Mouse (Mus musculus) heart, adult 2 months (tissue): ENCODE data around the gene Slc35e4. TPM values are rescaled to one million over a fixed set of nuclear protein-coding genes. Genes with fewer than 3 reads are reported as not detected.

Experiments used
- DNase-seq, 2 experiments: peaks; one replicate each; pipeline ENCODE4 v3.0.0; 2021
- H3K27ac ChIP-seq: fragments of 200-600 bp; 2 replicates; pipeline ENCODE4 v1.8.1; 2022
- H3K27me3 ChIP-seq: fragments of 200-500 bp; 2 replicates; pipeline ENCODE4 v1.6.1; 2012; ENCODE audit warnings: mild to moderate bottlenecking, low read length, inconsistent platforms, mixed read lengths; ENCODE audit not compliant: control insufficient read depth, insufficient read depth
- H3K36me3 ChIP-seq: fragments of 200-500 bp; 2 replicates; pipeline ENCODE4 v1.6.1; 2012; ENCODE audit warnings: low read length, inconsistent platforms; ENCODE audit not compliant: control insufficient read depth, insufficient read depth
- H3K4me1 ChIP-seq: fragments of 200-500 bp; 2 replicates; pipeline ENCODE4 v1.6.1; 2011; ENCODE audit warnings: low read length; ENCODE audit not compliant: control insufficient read depth, insufficient read depth
- H3K4me3 ChIP-seq: fragments of 200-600 bp; 2 replicates; pipeline ENCODE4 v1.8.1; 2022
- H3K79me2 ChIP-seq: fragments of 200-500 bp; replicated peaks from 2 replicates; pipeline ENCODE4 v1.6.1; 2012; ENCODE audit warnings: mild to moderate bottlenecking, inconsistent platforms, low read length, moderate library complexity, mixed read lengths; ENCODE audit not compliant: control insufficient read depth, insufficient read depth
- H3K9ac ChIP-seq: fragments of 200-500 bp; 2 replicates; pipeline ENCODE4 v1.6.1; 2012; ENCODE audit warnings: low read depth, mild to moderate bottlenecking, control low read depth, inconsistent platforms, low read length, mixed read lengths
- CTCF ChIP-seq: fragments of 200-600 bp; IDR thresholded peaks from 2 replicates; pipeline ENCODE4 v1.8.1; 2022; ENCODE audit warnings: antibody characterized with exemption, mild to moderate bottlenecking, moderate library complexity
- EP300 ChIP-seq: fragments of 200-500 bp; IDR thresholded peaks from 2 replicates; pipeline ENCODE4 v1.6.1; 2011; ENCODE audit warnings: low read depth, low read length, control low read depth; ENCODE audit not compliant: insufficient read depth
- POLR2A ChIP-seq: fragments of 200-500 bp; IDR thresholded peaks from 2 replicates; pipeline ENCODE4 v1.6.1; 2011; ENCODE audit warnings: mild to moderate bottlenecking, low read depth, low read length, control low read depth; ENCODE audit not compliant: insufficient read depth
- WGBS: fragments of 180-500 bp; shearing (Covaris S2); methylation state at CpG from one replicate; pipeline ENCODE4 v1.1.7; 2018; 5-methylcytosine and 5-hydroxymethylcytosine counted together
- intact Hi-C: fragments of 180-260 bp; cut with DNase I; formaldehyde crosslinking; loops from one replicate; pipeline ENCODE4 v1.15.1; 2025
- polyA plus RNA-seq: library from polyadenylated mRNA; depleted of rRNA; stranded (reverse); fragments of >200 nt; gene quantifications from 2 replicates; pipeline ENCODE4 v1.2.3, GENCODE M21; 2012
- total RNA-seq, 2 experiments: library from RNA; stranded (reverse); gene quantifications; 2 replicates each; pipeline ENCODE4 v1.2.3; 2021

Gene Slc35e4
- total and polyA plus RNA-seq, 3 experiments = 3.9 to 6.9 (median 6.3) TPM

GRCm38 (mm10) chr11:3931511-3932211 is 17.2 kb upstream of the Slc35e4 start, which contains the start of gene Tcn2:
Tcn2 (minus strand) TSS chr11:3932159.
- WGBS = under 1% methylated on average over 26 of the region's 26 CpGs

DNA sequence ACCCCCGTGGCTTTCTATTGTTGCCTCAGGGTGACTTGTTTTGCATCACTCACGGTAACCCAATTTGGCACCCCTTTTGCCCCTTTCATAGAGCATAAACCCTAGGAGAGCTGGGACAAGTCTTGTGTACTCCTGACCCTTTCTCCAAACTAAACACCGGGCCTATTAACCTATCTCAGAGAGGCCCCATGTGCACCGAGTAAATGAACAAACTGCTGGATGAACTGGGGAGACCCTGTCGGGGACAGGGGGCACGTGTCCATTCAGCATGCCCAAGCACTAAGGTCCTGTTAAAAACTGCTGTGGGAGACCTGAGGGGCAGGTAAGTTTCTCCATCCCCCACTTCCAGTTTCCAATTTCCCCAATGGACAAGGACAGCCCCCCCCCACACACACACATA is 16.5 kb upstream of the Slc35e4 start:
- Histone ChIP-seq H3K36me3 (no peaks in the 10 kb centered on the region; the same call in 1 of the 2 replicates), H3K27me3 (no peaks in the 10 kb centered on the region), H3K9ac (peak overlapping the region; percentile 53; the same call in 1 of the 2 replicates), H3K79me2 (no peaks in the 10 kb centered on the region), H3K4me3 (no peak overlapping the region), H3K27ac (peak overlapping the region; percentile 20), H3K4me1 (peaks cover 4% of the 10 kb centered on the region)
- TF ChIP-seq EP300 (no peak), CTCF (no peak), POLR2A (no peak)
- intact Hi-C loops = no loop called here
- 56% methylated on average over 6 of the region's 6 CpGs for WGBS
- no peak for DNase-seq

More at GRCm38 (mm10) chr11:3931511-3932211, 17.2 kb upstream of the Slc35e4 start, which contains the start of gene Tcn2:
- peak within 1 kb of the TSS; percentile 60 for H3K4me3 ChIP-seq
- intact Hi-C loops = loop anchor here (1.0 kb wide), 1 partner anchor 32 kb away; the partner anchor contains the start of gene Pes1
- TF ChIP-seq POLR2A = peak; percentile 65
- TF ChIP-seq CTCF = no peak
- peak; percentile 65; the same call in 1 of the 2 replicates for TF ChIP-seq EP300
- peaks cover 4% of the 10 kb centered on the region for H3K4me1 ChIP-seq
- DNase-seq = peak; percentile 92
- no peaks in the 10 kb centered on the region; the same call in 1 of the 2 replicates for H3K36me3 ChIP-seq
- H3K27me3 ChIP-seq = no peaks in the 10 kb centered on the region
- peak within 1 kb of the TSS; percentile 75 for H3K27ac ChIP-seq
- H3K9ac ChIP-seq = peak within 1 kb of the TSS; percentile 53
- H3K79me2 ChIP-seq = no peaks in the 10 kb centered on the region

DNA sequence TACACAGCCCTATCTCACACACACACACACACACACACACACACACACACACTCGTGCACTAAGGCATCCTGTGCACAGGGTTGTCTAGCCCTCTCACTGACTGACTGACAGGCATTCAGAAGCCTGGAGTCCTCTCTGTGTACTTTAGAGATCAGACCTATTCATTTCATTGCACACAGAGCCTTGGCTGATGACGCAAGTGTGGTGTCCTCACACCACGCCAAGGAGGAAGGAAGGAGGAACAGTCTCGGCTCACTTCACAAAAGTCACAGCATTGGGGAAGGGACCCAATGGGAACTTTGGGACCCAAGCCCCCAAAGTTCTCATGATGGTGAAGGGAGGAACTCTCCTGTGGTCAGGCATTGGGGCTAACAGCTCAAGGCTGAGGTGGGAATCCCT is 15.6 kb upstream of the Slc35e4 start:
- Histone ChIP-seq H3K9ac (no peak overlapping the region), H3K27ac (no peak overlapping the region), H3K79me2 (no peaks in the 10 kb centered on the region), H3K4me1 (peaks cover 4% of the 10 kb centered on the region), H3K27me3 (no peaks in the 10 kb centered on the region), H3K4me3 (no peak overlapping the region), H3K36me3 (no peaks in the 10 kb centered on the region; the same call in 1 of the 2 replicates)
- DNase-seq = no peak
- TF ChIP-seq CTCF (no peak), POLR2A (no peak), EP300 (no peak)
- intact Hi-C loops = no loop called here
- 42% methylated on average over 4 of the region's 4 CpGs for WGBS

- no peak for DNase-seq
- H3K4me1 ChIP-seq = peaks cover 2% of the 10 kb centered on the region; the same call in 1 of the 2 replicates
- no peaks in the 10 kb centered on the region for H3K27me3 ChIP-seq
- H3K9ac ChIP-seq = no peak overlapping the region
- TF ChIP-seq CTCF (no peak), POLR2A (no peak), EP300 (no peak)
- H3K36me3 ChIP-seq = no peaks in the 10 kb centered on the region; the same call in 1 of the 2 replicates
- H3K79me2 ChIP-seq = no peaks in the 10 kb centered on the region
- intact Hi-C loops = no loop called here
- no peak overlapping the region for H3K27ac ChIP-seq
- H3K4me3 ChIP-seq = no peak overlapping the region
- WGBS = 94% methylated on average over 10 of the region's 10 CpGs
These were observed 11.5 kb upstream of the Slc35e4 start for GRCm38 (mm10) chr11:3925916-3926315.

DNA sequence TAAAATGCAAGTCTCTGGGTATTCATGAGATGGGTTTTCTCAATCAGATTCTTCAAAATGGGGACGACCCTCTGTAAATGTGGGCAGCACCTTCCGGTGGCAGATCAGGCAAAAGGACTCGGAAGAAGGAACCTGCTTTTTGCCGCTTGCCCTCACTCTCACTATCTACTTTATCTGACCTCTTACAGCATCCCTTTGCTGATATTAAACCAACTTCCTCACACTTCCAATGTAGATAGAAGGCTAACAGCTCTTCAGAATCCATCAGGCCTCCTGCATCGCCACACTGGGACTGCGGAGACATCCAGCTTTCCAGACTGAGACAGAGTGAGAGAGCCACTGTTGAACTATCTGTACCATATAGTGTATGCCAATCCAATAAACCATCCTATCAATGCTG is 8.3 kb upstream of the Slc35e4 start:
- WGBS = 93% methylated on average over 6 of the region's 6 CpGs
- Histone ChIP-seq H3K4me3 (no peak overlapping the region), H3K4me1 (no peaks in the 10 kb centered on the region), H3K27me3 (no peaks in the 10 kb centered on the region), H3K79me2 (no peaks in the 10 kb centered on the region), H3K27ac (no peak overlapping the region), H3K9ac (no peak overlapping the region), H3K36me3 (no peaks in the 10 kb centered on the region; the same call in 1 of the 2 replicates)
- TF ChIP-seq POLR2A (no peak), CTCF (no peak), EP300 (no peak)
- intact Hi-C loops = no loop called here
- DNase-seq = no peak

GRCm38 (mm10) chr11:3922115-3922514 is 7.7 kb upstream of the Slc35e4 start:
- TF ChIP-seq EP300 (no peak), POLR2A (no peak), CTCF (no peak)
- Histone ChIP-seq H3K27me3 (no peaks in the 10 kb centered on the region), H3K4me3 (no peak overlapping the region), H3K79me2 (no peaks in the 10 kb centered on the region), H3K4me1 (no peaks in the 10 kb centered on the region), H3K36me3 (no peaks in the 10 kb centered on the region; the same call in 1 of the 2 replicates), H3K9ac (no peak overlapping the region), H3K27ac (no peak overlapping the region)
- DNase-seq = no peak
- intact Hi-C loops = no loop called here
- 95% methylated on average over 9 of the region's 9 CpGs for WGBS
